Comparison of ENCODE assay signal across 20 mouse cellular contexts in the genomic region with DNA sequence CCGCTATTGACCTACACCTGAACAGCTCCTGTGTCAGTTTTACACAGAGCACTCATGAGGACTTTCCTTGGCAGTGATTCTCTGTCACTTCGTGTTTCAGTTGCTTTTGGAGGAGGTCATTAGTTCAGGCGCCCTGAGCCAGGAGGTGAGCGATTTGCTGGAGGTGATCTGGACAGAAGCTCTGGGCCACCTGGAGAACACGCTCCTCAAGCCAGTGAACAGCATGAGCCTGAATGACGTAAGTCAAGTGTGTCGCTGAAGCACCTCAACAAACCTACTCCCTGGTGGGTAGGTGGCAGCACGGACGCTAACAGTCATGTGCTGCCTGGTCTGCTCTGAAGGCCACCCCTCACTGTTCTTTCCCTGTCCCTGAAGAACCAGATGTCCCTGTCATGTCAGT.
"Had no signal": no experiment of that assay in that cellular context is flagged by ENCODE, and none has a peak within 500 bp of the region (broad histone marks: within the 10 kb centered on the region; RNA-seq: fewer than 3 reads in every experiment).

No protein-coding gene starts in this region.

- H3K9ac ChIP-seq: limb, embryonic 12.5 days; limb, embryonic 15.5 days; liver, embryonic 14.5 days; liver, postnatal 0 days; lung, embryonic 14.5 days; midbrain, embryonic 12.5 days; midbrain, embryonic 15.5 days; neural tube, embryonic 12.5 days; neural tube, embryonic 15.5 days had no signal

- DNase-seq: kidney, postnatal 14 days; kidney, postnatal 4 days; left cerebral cortex, postnatal 4 days; liver, postnatal 0 days; lung, embryonic 14.5 days; right cerebral cortex, adult 18-20 months; right cerebral cortex, postnatal 14 days; right cerebral cortex, postnatal 4 days; thymus, adult 2 months; thymus, postnatal 25 days had no signal

- H3K36me3 ChIP-seq: limb, embryonic 12.5 days; midbrain, embryonic 12.5 days; midbrain, embryonic 15.5 days; neural tube, embryonic 12.5 days; neural tube, embryonic 15.5 days had no signal

- H3K4me3 ChIP-seq: limb, embryonic 12.5 days; limb, embryonic 15.5 days; midbrain, embryonic 12.5 days; midbrain, embryonic 15.5 days; neural tube, embryonic 12.5 days; neural tube, embryonic 15.5 days had no signal

- ATAC-seq: liver, postnatal 0 days; lung, postnatal 0 days; midbrain, embryonic 15.5 days had no signal

- H3K4me1 ChIP-seq: limb, embryonic 12.5 days; limb, embryonic 15.5 days; midbrain, embryonic 12.5 days; midbrain, embryonic 15.5 days; neural tube, embryonic 12.5 days; neural tube, embryonic 15.5 days had no signal

- H3K27ac ChIP-seq: limb, embryonic 12.5 days; limb, embryonic 15.5 days; liver, embryonic 14.5 days; macrophage; midbrain, embryonic 12.5 days; midbrain, embryonic 15.5 days; neural tube, embryonic 12.5 days; neural tube, embryonic 15.5 days; stomach, postnatal 0 days had no signal

- H3K27me3 ChIP-seq: limb, embryonic 12.5 days; limb, embryonic 15.5 days; midbrain, embryonic 12.5 days; midbrain, embryonic 15.5 days; neural tube, embryonic 12.5 days; neural tube, embryonic 15.5 days had no signal
